Mouse (Mus musculus) testis, adult 2 months (tissue): ENCODE results near the gene Gm10226.

Experiments used
- CTCF ChIP-seq: fragments of 200-500 bp; IDR thresholded peaks from 2 replicates; pipeline ENCODE4 v1.5.1; 2012; ENCODE audit warnings: low read depth, mild to moderate bottlenecking, inconsistent platforms, low read length, moderate library complexity; ENCODE audit not compliant: control insufficient read depth, insufficient read depth, insufficient replicate concordance
- POLR2A ChIP-seq: fragments of 200-500 bp; IDR thresholded peaks from 2 replicates; pipeline ENCODE4 v1.6.1; 2012; ENCODE audit warnings: low read depth, mild to moderate bottlenecking, inconsistent platforms, low read length, moderate library complexity; ENCODE audit not compliant: control insufficient read depth

GRCm38 (mm10) chr17:21648791-21649190 is 42.9 kb upstream of the Gm10226 start:
- TF ChIP-seq CTCF (no peak), POLR2A (no peak)
